Mouse (Mus musculus) midbrain, embryonic 14.5 days (tissue): ENCODE measurements at regions not wholly inside any gene's neighbourhood (a gene's known extent, or its start where the extent isn't known, plus 50 kb on each side); places are given as distances from the start of the nearest gene placed in this dataset.

ENCODE experiments used
- ATAC-seq: fragments of 200-750 bp; cut with Nextera tagmentation; 2 replicates; pipeline ENCODE4 v1.8.0; 2017; ENCODE audit warnings: moderate number of reproducible peaks, moderate library complexity; ENCODE audit not compliant: low FRiP score, low TSS enrichment
- DNase-seq: peaks from one replicate; pipeline ENCODE4 v3.0.0-alpha.2; 2015
- H3K27ac ChIP-seq: fragments of 300-500 bp; sonication (generic); replicated peaks from 2 replicates; pipeline ENCODE4 v1.5.1; 2014; ENCODE audit warnings: mild to moderate bottlenecking, low read depth, low read length, moderate library complexity
- H3K27me3 ChIP-seq: fragments of 300-500 bp; sonication (generic); 2 replicates; pipeline ENCODE4 v1.6.1; 2014; ENCODE audit warnings: low read length, control low read depth, mixed read lengths; ENCODE audit not compliant: control insufficient read depth, insufficient read depth
- H3K36me3 ChIP-seq: fragments of 300-500 bp; sonication (generic); 2 replicates; pipeline ENCODE4 v1.6.1; 2014; ENCODE audit warnings: low read length, control low read depth; ENCODE audit not compliant: control insufficient read depth, insufficient read depth
- H3K4me1 ChIP-seq: fragments of 300-500 bp; sonication (generic); 2 replicates; pipeline ENCODE4 v1.6.1; 2014; ENCODE audit warnings: mild to moderate bottlenecking, antibody characterized with exemption, low read length, control low read depth; ENCODE audit not compliant: control insufficient read depth, insufficient read depth
- H3K4me2 ChIP-seq: fragments of 300-500 bp; sonication (generic); 2 replicates; pipeline ENCODE4 v1.6.1; 2014; ENCODE audit warnings: mild to moderate bottlenecking, low read length, moderate library complexity
- H3K4me3 ChIP-seq: fragments of 300-500 bp; sonication (generic); replicated peaks from 2 replicates; pipeline ENCODE4 v1.5.1; 2014; ENCODE audit warnings: low read depth, low read length
- H3K9ac ChIP-seq: fragments of 300-500 bp; sonication (generic); replicated peaks from 2 replicates; pipeline ENCODE4 v1.6.1; 2014; ENCODE audit warnings: mild to moderate bottlenecking, low read length, moderate library complexity
- H3K9me3 ChIP-seq: fragments of 300-500 bp; sonication (generic); 2 replicates; pipeline ENCODE4 v1.6.1; 2016; ENCODE audit warnings: low read length, control low read depth, mixed read lengths; ENCODE audit not compliant: control insufficient read depth
- WGBS: fragments of 180-500 bp; shearing (Covaris S2); extraction: QIAGEN DNeasy Blood & Tissue Kit; methylation state at CpG from one replicate; pipeline ENCODE4 v1.1.7; 2014; 5-methylcytosine and 5-hydroxymethylcytosine counted together

GRCm38 (mm10) chr5:54238646-54239167 lies 240.4 kb downstream of the Stim2 start:
- Histone ChIP-seq H3K4me1 (0 out of 2 replicates have a peak, but pooled peaks cover 6% of the 10 kb centered on the region), H3K4me2 (no peak overlapping the region), H3K36me3 (no peaks in the 10 kb centered on the region), H3K27me3 (no peaks in the 10 kb centered on the region), H3K4me3 (no peak overlapping the region), H3K9me3 (no peaks in the 10 kb centered on the region), H3K9ac (no peak overlapping the region), H3K27ac (no peak overlapping the region)
- DNase-seq, result no peak
- WGBS, result 77% methylated on average over 3 of the region's 3 CpGs
- ATAC-seq, result no peak

DNA sequence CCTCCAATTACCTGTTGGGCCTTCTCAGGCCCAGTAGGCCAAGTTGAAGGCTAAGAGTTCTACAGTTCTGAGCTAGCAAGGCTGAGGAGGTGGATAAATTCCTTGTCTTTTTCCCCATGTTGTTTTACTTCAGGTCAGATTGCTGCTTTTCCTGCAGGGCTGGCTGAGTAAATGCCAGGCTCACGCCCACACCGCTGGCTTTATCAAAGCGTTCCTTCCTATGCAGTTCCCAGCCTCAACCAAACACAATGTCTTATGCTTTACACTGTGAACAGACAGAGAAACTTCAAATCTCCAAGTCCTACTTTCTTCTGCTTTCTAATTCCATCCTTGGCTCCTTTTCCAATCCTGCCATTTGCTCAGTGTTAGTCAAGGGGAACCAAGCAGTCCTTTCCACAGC lies 241.3 kb downstream of the Stim2 start:
- Histone ChIP-seq H3K27ac (no peak overlapping the region), H3K4me3 (no peak overlapping the region), H3K9me3 (no peaks in the 10 kb centered on the region), H3K4me1 (0 out of 2 replicates have a peak, but pooled peaks cover 6% of the 10 kb centered on the region), H3K36me3 (no peaks in the 10 kb centered on the region), H3K27me3 (no peaks in the 10 kb centered on the region), H3K4me2 (no peak overlapping the region), H3K9ac (no peak overlapping the region)
- ATAC-seq (no peak), DNase-seq (no peak)
- WGBS, result 88% methylated on average over 3 of the region's 3 CpGs

GRCm38 (mm10) chr5:54241169-54241917 lies 243.0 kb downstream of the Stim2 start:
- 31% methylated on average over 20 of the region's 20 CpGs for WGBS
- peak; percentile 49 for DNase-seq
- Histone ChIP-seq H3K9me3 (no peaks in the 10 kb centered on the region), H3K4me2 (peak overlapping the region; percentile 15), H3K27ac (no peak overlapping the region), H3K36me3 (no peaks in the 10 kb centered on the region), H3K4me1 (0 out of 2 replicates have a peak, but pooled peaks cover 6% of the 10 kb centered on the region), H3K27me3 (no peaks in the 10 kb centered on the region), H3K9ac (no peak overlapping the region), H3K4me3 (no peak overlapping the region)
- no peak; the same call in 1 of the 2 replicates for ATAC-seq

DNA sequence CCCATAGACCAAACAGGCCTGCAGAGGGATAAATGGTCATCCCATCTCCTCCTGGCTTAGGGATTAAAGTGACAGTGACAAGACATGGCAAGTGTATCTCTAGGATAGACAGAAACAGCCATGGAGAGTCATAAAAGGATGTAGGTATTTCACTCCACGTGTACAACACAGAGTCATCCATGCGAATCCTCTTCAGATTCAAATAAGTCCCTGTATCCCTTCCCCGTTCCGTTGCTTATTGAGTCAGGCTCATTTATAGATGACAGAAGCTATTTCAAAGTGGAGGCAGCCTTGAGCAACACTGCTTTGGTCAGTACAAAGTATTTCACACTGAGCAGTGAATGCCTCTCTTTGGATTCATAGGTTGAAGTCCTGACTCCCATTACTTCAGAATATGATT lies 243.8 kb downstream of the Stim2 start:
- Histone ChIP-seq H3K27me3 (no peaks in the 10 kb centered on the region), H3K9ac (no peak overlapping the region), H3K36me3 (no peaks in the 10 kb centered on the region), H3K27ac (no peak overlapping the region), H3K4me3 (no peak overlapping the region), H3K4me1 (0 out of 2 replicates have a peak, but pooled peaks cover 6% of the 10 kb centered on the region), H3K9me3 (no peaks in the 10 kb centered on the region), H3K4me2 (no peak overlapping the region)
- 54% methylated on average over 4 of the region's 4 CpGs for WGBS
- DNase-seq (no peak), ATAC-seq (no peak)

DNA sequence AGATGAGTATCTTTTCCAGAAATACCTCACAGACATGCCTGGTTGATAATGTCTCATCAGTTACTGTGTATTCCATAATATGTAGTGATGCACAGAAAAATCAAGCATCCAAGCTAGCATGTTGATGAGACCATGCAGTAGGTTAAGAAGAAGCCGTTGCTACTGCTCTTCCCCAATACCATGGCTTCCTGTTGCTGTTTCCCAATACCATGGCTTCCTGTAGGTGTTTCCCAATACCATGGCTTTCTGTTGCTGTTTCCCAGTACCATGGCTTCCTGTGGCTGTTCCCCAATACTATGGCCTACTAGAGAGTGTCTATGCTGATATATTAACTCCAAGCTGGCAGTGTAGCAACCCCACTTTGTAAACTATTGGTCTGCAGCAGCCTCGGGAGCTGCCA lies 253.7 kb downstream of the Stim2 start:
- no peaks in the 10 kb centered on the region for H3K27me3 ChIP-seq
- no peak overlapping the region for H3K4me2 ChIP-seq
- no peaks in the 10 kb centered on the region for H3K9me3 ChIP-seq
- no peak overlapping the region for H3K9ac ChIP-seq
- WGBS, result 85% methylated on average over 2 of the region's 2 CpGs
- no peaks in the 10 kb centered on the region for H3K4me1 ChIP-seq
- ATAC-seq (no peak), DNase-seq (no peak)
- H3K4me3 ChIP-seq, result no peak overlapping the region
- no peak overlapping the region for H3K27ac ChIP-seq
- no peaks in the 10 kb centered on the region for H3K36me3 ChIP-seq

GRCm38 (mm10) chr5:54254005-54254404 lies 255.7 kb downstream of the Stim2 start:
- DNase-seq, result peak; percentile 37
- Histone ChIP-seq H3K4me3 (no peak overlapping the region), H3K9ac (no peak overlapping the region), H3K27ac (no peak overlapping the region), H3K9me3 (no peaks in the 10 kb centered on the region), H3K36me3 (no peaks in the 10 kb centered on the region), H3K27me3 (no peaks in the 10 kb centered on the region), H3K4me1 (no peaks in the 10 kb centered on the region), H3K4me2 (no peak overlapping the region)
- WGBS, result 53% methylated on average over 7 of the region's 7 CpGs
- ATAC-seq, result no peak

GRCm38 (mm10) chr5:54258087-54258733 lies 259.9 kb downstream of the Stim2 start:
- H3K9me3 ChIP-seq, result no peaks in the 10 kb centered on the region
- no peaks in the 10 kb centered on the region for H3K27me3 ChIP-seq
- peak; percentile 83 for DNase-seq
- H3K27ac ChIP-seq, result no peak overlapping the region
- no peak overlapping the region for H3K4me2 ChIP-seq
- 24% methylated on average over 1 of the region's 1 CpGs for WGBS
- no peaks in the 10 kb centered on the region for H3K4me1 ChIP-seq
- H3K36me3 ChIP-seq, result no peaks in the 10 kb centered on the region
- H3K4me3 ChIP-seq, result no peak overlapping the region
- ATAC-seq, result peak; percentile 53; the same call in 1 of the 2 replicates
- H3K9ac ChIP-seq, result no peak overlapping the region

DNA sequence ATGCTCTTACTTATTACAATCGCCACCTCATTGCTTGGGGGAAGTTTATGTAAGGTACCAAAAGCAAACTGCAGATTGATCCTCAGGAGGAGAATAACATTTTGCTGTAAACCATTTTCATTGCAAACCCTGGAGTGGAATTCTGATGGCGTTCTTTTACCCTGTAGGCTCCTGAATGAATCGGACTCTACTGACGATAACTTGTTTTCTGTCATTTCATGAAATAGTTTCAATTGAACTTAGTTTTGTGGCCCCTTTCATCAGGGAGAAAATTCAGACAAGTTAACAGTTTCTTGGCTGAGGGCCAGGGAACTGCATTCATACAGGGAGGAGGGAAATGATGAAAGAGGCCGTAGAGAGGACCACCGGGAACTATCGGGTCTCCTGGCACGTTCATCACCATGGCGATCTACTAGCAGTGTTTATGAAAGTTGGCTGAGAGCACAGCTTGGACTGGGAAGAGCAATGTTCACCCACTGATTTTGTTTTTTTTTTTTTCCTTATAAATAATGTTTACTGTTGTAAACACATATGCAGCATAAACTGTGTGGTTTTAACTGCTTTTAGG lies 266.7 kb downstream of the Stim2 start:
- Histone ChIP-seq H3K4me3 (no peak overlapping the region), H3K27me3 (no peaks in the 10 kb centered on the region), H3K36me3 (no peaks in the 10 kb centered on the region), H3K4me2 (0 out of 2 replicates have a peak overlapping the region, but pooled peaks have one; percentile 7), H3K4me1 (no peaks in the 10 kb centered on the region), H3K9me3 (no peaks in the 10 kb centered on the region), H3K27ac (no peak overlapping the region), H3K9ac (no peak overlapping the region)
- 27% methylated on average over 9 of the region's 9 CpGs for WGBS
- DNase-seq (peak; percentile 76), ATAC-seq (peak; percentile 75; the same call in 1 of the 2 replicates)
